Mouse (Mus musculus): Measurements from ENCODE around the gene Dennd4b. TPM values are rescaled to one million over a fixed set of nuclear protein-coding genes. Genes with fewer than 3 reads are reported as not detected.
A peak's percentile ranks its signal among the peaks of the same experiment; 100 is the strongest.
"Not testable (repeated sequence)": the region's sequence is repeated elsewhere in the genome, so short reads cannot be mapped to it uniquely, and the experiment has no call there.

The Dennd4b gene
- polyA plus RNA-seq, 1 experiment from 2014 or later: 5.7 TPM

DNA sequence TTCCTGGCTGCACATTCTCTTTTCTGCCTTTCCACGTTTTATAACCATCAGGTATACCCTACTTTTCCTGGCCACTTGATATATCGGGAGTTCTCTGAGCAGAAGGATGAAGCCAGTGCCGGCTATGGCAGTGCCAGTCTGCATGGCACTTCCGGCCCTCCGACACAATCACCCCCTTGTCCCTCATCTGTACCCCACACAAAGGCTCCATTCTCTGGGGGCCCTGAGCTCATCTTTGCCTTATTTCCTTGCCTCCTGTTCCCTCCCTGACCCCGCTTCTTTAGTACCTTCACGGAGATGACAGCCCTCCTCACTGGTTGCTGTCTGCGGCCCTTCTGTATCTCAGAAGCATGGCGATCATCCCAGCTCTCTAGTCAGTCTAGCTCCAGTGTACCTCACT, 15.7 kb downstream of the Dennd4b start:
- no peaks in the 10 kb centered on the region for H3K27me3 ChIP-seq
- H3K9ac ChIP-seq (replicated peaks): no peak overlapping the region
- no peak overlapping the region for H3K4me2 ChIP-seq
- 90% methylated on average over 9 of the region's 9 CpGs for WGBS
- peaks cover 57% of the 10 kb centered on the region for H3K36me3 ChIP-seq
- no peak for ATAC-seq (ENCODE audit: insufficient number of reproducible peaks, insufficient read depth, low FRiP score, low TSS enrichment, low read depth)
- H3K4me1 ChIP-seq (replicated peaks): no peaks in the 10 kb centered on the region
- no peaks in the 10 kb centered on the region for H3K9me3 ChIP-seq
- H3K4me3 ChIP-seq (replicated peaks): no peak overlapping the region
- H3K27ac ChIP-seq: no peak overlapping the region

DNA sequence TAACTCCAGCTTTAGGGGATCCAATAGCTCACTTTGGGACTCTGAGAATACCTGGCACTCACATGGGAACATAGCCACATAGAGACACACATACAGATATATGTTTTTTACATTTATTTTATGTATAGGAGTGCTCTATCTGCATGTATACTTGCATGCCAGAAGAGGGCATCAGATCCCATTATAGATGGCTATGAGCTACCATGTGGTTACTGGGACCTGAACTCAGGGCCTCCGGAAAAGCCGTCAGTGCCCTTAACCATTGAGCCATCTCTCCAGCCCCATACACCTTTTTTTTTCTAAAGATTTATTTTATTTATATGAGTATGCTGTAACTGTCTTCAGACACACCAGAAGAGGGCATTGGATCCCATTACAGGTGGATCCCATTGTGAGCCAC, 19.2 kb downstream of the Dennd4b start:
- Histone ChIP-seq H3K4me2 (no peak overlapping the region), H3K4me1 (replicated peaks) (no peaks in the 10 kb centered on the region), H3K27ac (no peak overlapping the region), H3K27me3 (no peaks in the 10 kb centered on the region), H3K36me3 (peaks cover 22% of the 10 kb centered on the region), H3K9me3 (no peaks in the 10 kb centered on the region), H3K9ac (replicated peaks) (no peak overlapping the region), H3K4me3 (replicated peaks) (no peak overlapping the region)
- ATAC-seq (ENCODE audit: insufficient number of reproducible peaks, insufficient read depth, low FRiP score, low TSS enrichment, low read depth): no peak
- WGBS: 93% methylated on average over 2 of the region's 2 CpGs

DNA sequence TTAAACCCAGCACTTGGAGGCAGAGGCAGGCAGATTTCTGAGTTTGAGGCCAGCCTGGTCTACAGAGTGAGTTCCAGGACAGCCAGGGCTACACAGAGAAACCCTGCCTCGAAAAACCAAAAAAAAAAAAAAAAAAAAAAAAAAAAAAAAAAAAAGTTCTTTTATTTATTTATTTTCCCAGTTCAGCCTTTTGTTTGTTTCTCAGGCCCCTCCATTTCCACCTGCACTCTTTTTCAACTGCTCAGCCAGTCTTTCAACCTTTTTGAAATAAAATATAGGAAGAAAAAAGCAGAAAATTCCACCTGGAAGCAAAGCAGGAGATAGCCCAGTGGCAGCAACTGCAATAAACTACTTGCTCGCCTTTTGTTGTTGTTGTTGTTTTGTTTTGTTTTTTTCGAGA, 24.4 kb downstream of the Dennd4b start:
- H3K9ac ChIP-seq (replicated peaks); H3K27ac ChIP-seq; H3K4me2 ChIP-seq; H3K9me3 ChIP-seq; H3K4me1 ChIP-seq (replicated peaks); H3K4me3 ChIP-seq (replicated peaks); H3K36me3 ChIP-seq; ATAC-seq (ENCODE audit: insufficient number of reproducible peaks, insufficient read depth, low FRiP score, low TSS enrichment, low read depth); H3K27me3 ChIP-seq: not testable (repeated sequence)
- whole genome bisulfite sequencing: 73% methylated on average over 3 of the region's 3 CpGs

DNA sequence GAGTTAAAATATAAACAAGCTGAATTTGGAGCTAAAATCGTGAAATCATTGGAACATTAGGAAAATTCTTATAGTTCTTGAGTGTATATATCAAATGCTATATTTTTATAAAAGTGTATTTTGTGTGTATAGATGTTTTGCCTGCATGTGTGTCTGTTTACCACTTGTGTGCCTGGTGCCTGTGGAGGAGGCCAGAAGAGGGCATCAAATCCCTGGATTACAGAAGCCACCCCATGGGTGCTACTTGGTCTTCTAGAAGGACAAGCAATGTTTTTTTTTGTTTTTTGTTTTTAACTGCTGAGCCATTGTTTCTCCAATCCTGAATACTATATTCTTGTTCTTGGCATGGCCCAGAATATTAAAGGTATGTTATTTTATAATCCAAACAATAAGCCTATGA, 25.6 kb downstream of the Dennd4b start:
- H3K9me3 ChIP-seq: no peaks in the 10 kb centered on the region
- 84% methylated on average over 1 of the region's 1 CpGs for WGBS
- H3K4me3 ChIP-seq (replicated peaks): no peak overlapping the region
- H3K4me2 ChIP-seq: no peak overlapping the region
- H3K4me1 ChIP-seq (replicated peaks): peaks cover 12% of the 10 kb centered on the region
- H3K27ac ChIP-seq: no peak overlapping the region
- H3K36me3 ChIP-seq: peaks cover 5% of the 10 kb centered on the region; the same call in 1 of the 2 replicates
- ATAC-seq (ENCODE audit: insufficient number of reproducible peaks, insufficient read depth, low FRiP score, low TSS enrichment, low read depth): no peak
- H3K9ac ChIP-seq (replicated peaks): no peak overlapping the region
- H3K27me3 ChIP-seq: no peaks in the 10 kb centered on the region

DNA sequence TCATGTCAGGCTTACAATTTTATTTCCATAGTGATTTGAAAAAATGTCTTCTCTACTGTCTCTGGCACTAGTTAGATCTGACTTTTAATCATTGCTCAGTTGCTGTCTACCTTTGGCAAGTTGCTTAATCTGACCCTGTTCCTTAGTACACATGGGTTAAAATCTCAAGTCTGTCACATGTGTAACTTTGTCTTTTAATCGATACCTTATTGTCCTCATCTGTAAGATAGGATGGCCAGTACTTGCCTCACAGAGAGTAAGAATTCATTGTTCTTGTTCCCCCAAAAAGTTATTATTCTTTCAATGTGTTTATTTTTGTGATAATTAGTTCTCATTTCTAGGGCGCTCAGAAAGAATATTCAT, 27.0 kb downstream of the Dennd4b start:
- no peak for ATAC-seq (ENCODE audit: insufficient number of reproducible peaks, insufficient read depth, low FRiP score, low TSS enrichment, low read depth)
- Histone ChIP-seq H3K9ac (replicated peaks) (peak overlapping the region; percentile 68), H3K9me3 (no peaks in the 10 kb centered on the region), H3K4me2 (peak overlapping the region; percentile 63), H3K27me3 (no peaks in the 10 kb centered on the region), H3K27ac (peak overlapping the region; percentile 94), H3K36me3 (peaks cover 6% of the 10 kb centered on the region; the same call in 1 of the 2 replicates), H3K4me1 (replicated peaks) (peaks cover 12% of the 10 kb centered on the region), H3K4me3 (replicated peaks) (peak overlapping the region; percentile 88)
- WGBS: 42% methylated on average over 2 of the region's 2 CpGs

DNA sequence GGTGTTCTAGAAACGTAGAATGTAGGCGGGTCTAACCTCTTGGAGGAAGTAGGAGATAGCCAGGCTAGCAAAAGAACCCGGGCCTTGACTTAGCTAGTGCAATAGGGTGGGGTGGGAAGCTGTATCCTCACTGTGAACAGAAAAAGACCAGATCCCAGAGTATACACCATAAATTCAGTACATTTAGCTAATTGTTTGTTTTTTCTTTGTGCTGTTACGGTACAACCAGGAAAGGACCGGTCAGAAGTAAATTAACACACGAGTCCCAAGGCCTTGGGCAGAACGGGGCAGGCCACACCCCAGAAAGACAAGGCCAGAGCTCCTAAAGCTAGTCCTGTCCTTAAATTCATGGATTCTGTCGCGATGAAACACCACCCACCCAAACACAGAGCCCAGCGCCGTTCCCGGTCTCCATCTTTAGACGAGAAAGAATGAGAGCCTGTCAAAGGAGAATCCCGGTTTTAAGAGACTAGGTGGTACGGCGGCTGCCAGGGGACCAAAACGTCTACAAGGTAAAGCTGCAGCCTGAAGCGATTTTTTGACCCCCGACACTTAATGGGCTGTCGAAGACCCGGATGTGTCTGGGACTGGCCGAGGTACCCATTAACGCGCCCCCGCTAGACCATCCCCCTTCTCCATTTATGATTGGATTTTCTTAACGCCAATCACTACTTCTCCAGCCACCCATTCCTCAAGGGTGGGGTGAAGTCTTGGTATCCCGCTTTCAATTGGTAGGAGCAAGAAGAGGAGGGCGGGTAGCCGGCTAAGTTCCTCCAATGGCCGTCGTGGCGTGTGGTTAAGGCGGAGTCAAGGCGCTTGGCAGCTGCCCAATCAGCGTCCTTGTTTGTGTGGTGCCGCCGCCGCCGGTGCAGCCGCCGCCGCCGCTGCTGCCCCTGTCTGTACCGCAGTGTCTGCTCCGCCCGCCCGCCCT, 27.6 kb downstream of the Dennd4b start, which contains the start of gene Gatad2b:
TSS of gene Gatad2b (plus strand) at position 834 of the 931 bp plus-strand sequence.
- H3K4me3 ChIP-seq (replicated peaks): peak within 1 kb of the TSS; percentile 88
- H3K36me3 ChIP-seq: peaks cover 6% of the 10 kb centered on the region; the same call in 1 of the 2 replicates
- H3K27me3 ChIP-seq: no peaks in the 10 kb centered on the region
- under 1% methylated on average over 40 of the region's 47 CpGs for WGBS
- peak within 1 kb of the TSS; percentile 70 for H3K4me2 ChIP-seq
- peaks cover 12% of the 10 kb centered on the region for H3K4me1 ChIP-seq (replicated peaks)
- ATAC-seq (ENCODE audit: insufficient number of reproducible peaks, insufficient read depth, low FRiP score, low TSS enrichment, low read depth): peak; percentile 100
- peak within 1 kb of the TSS; percentile 99 for H3K27ac ChIP-seq
- no peaks in the 10 kb centered on the region for H3K9me3 ChIP-seq
- peak within 1 kb of the TSS; percentile 94 for H3K9ac ChIP-seq (replicated peaks)

DNA sequence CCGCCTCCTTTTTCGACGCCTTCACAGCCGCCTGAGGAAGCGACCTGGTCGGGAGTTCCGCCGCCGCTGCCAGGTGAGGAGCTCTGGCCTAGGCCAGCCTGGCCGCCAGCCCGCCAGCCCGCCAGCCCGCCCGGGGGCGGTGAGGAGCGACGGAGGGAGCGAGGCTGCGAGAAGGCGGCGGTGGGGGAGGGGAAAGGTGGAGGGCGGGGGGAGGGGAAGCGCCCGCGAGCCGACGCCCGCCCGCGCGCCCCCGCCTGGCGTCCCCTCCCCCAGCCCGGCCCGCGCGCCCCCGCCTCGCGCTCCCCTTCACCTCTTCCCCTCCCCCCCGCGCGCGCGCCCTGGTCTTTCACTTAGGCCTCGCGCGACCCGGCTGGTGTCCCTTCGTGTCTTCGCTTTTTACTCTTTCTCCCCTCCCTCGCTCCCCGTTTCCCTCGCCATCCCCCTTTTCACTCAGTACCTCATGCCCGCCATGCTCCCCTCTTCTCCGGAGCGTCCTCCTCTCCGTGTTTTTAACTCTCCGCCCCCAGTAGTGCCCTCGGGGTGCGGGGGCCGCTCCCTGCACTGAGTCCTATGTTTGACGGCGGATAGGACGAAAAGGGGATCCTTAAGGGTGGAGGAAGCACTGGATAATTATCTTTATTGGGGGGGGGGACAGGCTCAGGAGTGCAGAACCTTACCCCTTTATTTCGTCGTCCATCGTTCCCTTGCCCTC, 28.5 kb downstream of the Dennd4b start:
- Histone ChIP-seq H3K4me2 (peak overlapping the region; percentile 70), H3K36me3 (peaks cover 6% of the 10 kb centered on the region; the same call in 1 of the 2 replicates), H3K4me1 (replicated peaks) (peaks cover 12% of the 10 kb centered on the region), H3K4me3 (replicated peaks) (peak overlapping the region; percentile 88), H3K27ac (peak overlapping the region; percentile 99), H3K9ac (replicated peaks) (peak overlapping the region; percentile 94), H3K27me3 (no peaks in the 10 kb centered on the region), H3K9me3 (no peaks in the 10 kb centered on the region)
- no peak; the same call in 1 of the 2 replicates for ATAC-seq (ENCODE audit: insufficient number of reproducible peaks, insufficient read depth, low FRiP score, low TSS enrichment, low read depth)
- WGBS: under 1% methylated on average over 34 of the region's 68 CpGs

DNA sequence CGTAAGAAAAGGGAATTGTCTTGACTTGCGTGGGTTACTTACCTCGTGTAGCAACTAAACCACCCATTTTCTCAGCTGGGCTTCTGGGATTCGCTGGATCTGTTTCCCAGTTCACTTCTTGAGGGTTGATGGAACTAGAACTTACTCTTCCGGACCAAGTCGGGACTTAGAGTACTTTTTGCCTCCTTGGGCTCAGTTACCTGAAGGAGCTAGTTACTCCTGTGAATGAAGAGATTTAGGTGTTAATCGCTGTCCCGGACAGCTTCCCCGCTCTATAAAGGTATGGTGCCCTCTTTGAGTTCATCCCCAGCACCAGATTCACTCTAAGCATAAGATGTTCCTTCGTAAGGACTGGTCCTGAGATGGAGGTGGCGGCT, 29.1 kb downstream of the Dennd4b start:
- Histone ChIP-seq H3K9me3 (no peaks in the 10 kb centered on the region), H3K4me2 (peak overlapping the region; percentile 70), H3K4me3 (replicated peaks) (peak overlapping the region; percentile 88), H3K36me3 (peaks cover 6% of the 10 kb centered on the region; the same call in 1 of the 2 replicates), H3K27me3 (no peaks in the 10 kb centered on the region), H3K4me1 (replicated peaks) (peaks cover 12% of the 10 kb centered on the region), H3K27ac (peak overlapping the region; percentile 99), H3K9ac (replicated peaks) (peak overlapping the region; percentile 94)
- 1% methylated on average over 11 of the region's 11 CpGs for WGBS
- ATAC-seq (ENCODE audit: insufficient number of reproducible peaks, insufficient read depth, low FRiP score, low TSS enrichment, low read depth): no peak

DNA sequence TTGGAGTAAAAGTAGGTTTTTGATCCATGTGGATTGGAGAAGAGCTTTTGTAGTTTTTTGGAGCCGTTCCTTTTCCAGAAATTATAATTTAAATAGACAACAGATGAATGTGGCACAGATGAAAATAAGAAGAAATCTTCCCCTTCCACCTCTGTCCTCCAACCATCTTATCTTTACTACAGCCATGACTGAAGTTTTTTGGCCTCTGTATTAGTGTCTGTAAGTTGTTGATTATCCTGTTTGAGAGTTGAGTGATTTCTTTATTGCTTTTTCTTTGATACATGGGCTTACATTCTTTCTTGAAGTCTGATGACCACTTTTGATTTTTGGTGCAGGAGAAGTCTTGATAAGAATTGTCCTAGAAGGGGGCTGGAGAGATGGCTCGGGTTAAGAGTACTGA, 29.7 kb downstream of the Dennd4b start:
- Histone ChIP-seq H3K4me1 (replicated peaks) (peaks cover 12% of the 10 kb centered on the region), H3K9me3 (no peaks in the 10 kb centered on the region), H3K9ac (replicated peaks) (peak overlapping the region; percentile 94), H3K27me3 (no peaks in the 10 kb centered on the region), H3K36me3 (peaks cover 6% of the 10 kb centered on the region; the same call in 1 of the 2 replicates), H3K27ac (no peak overlapping the region), H3K4me3 (replicated peaks) (peak overlapping the region; percentile 88), H3K4me2 (peak overlapping the region; percentile 70)
- WGBS: 77% methylated on average over 2 of the region's 2 CpGs
- no peak for ATAC-seq (ENCODE audit: insufficient number of reproducible peaks, insufficient read depth, low FRiP score, low TSS enrichment, low read depth)

DNA sequence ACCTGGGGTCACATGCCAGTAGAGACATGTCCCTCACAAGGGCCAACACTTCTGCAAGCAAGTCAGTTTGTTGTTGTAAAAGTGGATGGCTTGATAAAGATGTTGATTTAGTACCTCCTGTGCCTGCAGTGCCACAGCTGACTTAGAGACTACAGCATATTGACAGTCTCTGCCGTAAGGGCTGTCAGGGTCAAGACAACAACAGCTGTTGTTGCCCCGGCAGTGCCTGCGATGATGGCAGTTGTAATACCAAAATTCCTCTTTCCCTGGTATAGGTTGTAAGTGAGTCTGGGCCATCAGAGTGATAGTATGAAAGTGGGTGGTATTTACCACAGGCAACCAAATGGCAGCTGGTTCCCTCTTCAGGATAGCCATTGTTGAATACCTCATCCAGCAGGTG, 40.8 kb downstream of the Dennd4b start:
- no peak for ATAC-seq (ENCODE audit: insufficient number of reproducible peaks, insufficient read depth, low FRiP score, low TSS enrichment, low read depth)
- peaks cover 5% of the 10 kb centered on the region; the same call in 1 of the 2 replicates for H3K4me1 ChIP-seq (replicated peaks)
- 81% methylated on average over 3 of the region's 3 CpGs for WGBS
- 0 out of 2 replicates have a peak, but pooled peaks cover 7% of the 10 kb centered on the region for H3K36me3 ChIP-seq
- H3K27me3 ChIP-seq: no peaks in the 10 kb centered on the region
- H3K4me3 ChIP-seq (replicated peaks): no peak overlapping the region
- no peaks in the 10 kb centered on the region for H3K9me3 ChIP-seq
- no peak overlapping the region for H3K9ac ChIP-seq (replicated peaks)
- H3K27ac ChIP-seq: no peak overlapping the region
- no peak overlapping the region for H3K4me2 ChIP-seq

DNA sequence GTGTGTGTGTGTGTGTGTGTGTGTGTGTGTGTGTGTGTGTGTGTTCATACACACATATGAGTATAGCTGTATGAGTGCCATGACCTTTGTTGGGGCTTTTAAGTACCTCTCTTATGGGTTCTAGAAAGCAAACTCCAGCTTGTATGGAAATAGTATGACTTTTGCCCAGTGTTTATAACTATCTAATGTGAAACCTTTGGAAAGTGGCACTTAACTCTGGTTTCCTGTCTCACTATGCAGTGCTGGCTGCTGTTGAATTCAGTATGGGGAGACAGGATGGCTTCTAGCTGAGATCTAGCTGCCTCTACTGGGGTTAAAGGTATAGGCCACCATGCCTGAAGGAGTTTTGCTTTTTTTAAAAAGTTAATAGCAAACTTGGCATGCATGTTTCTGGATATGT, 44.6 kb downstream of the Dennd4b start:
- Histone ChIP-seq H3K9me3 (no peaks in the 10 kb centered on the region), H3K4me2 (no peak overlapping the region), H3K4me3 (replicated peaks) (no peak overlapping the region), H3K36me3 (peaks cover 11% of the 10 kb centered on the region; the same call in 1 of the 2 replicates), H3K27ac (no peak overlapping the region), H3K9ac (replicated peaks) (no peak overlapping the region), H3K4me1 (replicated peaks) (peaks cover 5% of the 10 kb centered on the region; the same call in 1 of the 2 replicates), H3K27me3 (no peaks in the 10 kb centered on the region)
- no peak for ATAC-seq (ENCODE audit: insufficient number of reproducible peaks, insufficient read depth, low FRiP score, low TSS enrichment, low read depth)
